Mouse (Mus musculus): ENCODE data around the gene Hyal2. TPM values are rescaled to one million over a fixed set of nuclear protein-coding genes. Genes with fewer than 3 reads are reported as not detected.

The Hyal2 gene
- polyA plus RNA-seq, 1 experiment from 2014 or later = 155 TPM

GRCm38 (mm10) chr9:107586974-107587832, 19.5 kb downstream of the Hyal2 start, which contains the start of gene Ifrd2:
Gene Ifrd2, plus strand, starts transcription at chr9:107587642.
- Histone ChIP-seq H3K36me3 (ENCODE audit: control insufficient read depth, insufficient read depth, low read length) (peaks cover 24% of the 10 kb centered on the region), H3K9ac (ENCODE audit: low read length) (peak within 1 kb of the TSS; percentile 70), H3K9me3 (ENCODE audit: control insufficient read depth, low read length) (no peaks in the 10 kb centered on the region), H3K4me2 (ENCODE audit: low read depth, severe bottlenecking) (peak within 1 kb of the TSS; percentile 56), H3K27me3 (ENCODE audit: control insufficient read depth, insufficient read depth, low read length) (no peaks in the 10 kb centered on the region), H3K4me1 (ENCODE audit: control insufficient read depth, insufficient read depth, low read length) (peaks cover 4% of the 10 kb centered on the region), H3K4me3 (ENCODE audit: low read depth, low read length) (peak within 1 kb of the TSS; percentile 78), H3K27ac (replicated peaks; ENCODE audit: low read depth, low read length) (0 out of 2 replicates have a peak within 1 kb of the TSS, but pooled peaks have one; percentile 30)
- ATAC-seq (ENCODE audit: insufficient number of reproducible peaks, low FRiP score, low TSS enrichment, low read depth) = peak; percentile 96
- WGBS = 15% methylated on average over 46 of the region's 46 CpGs
- peak; percentile 97 for DNase-seq (ENCODE audit: low spot score)

- H3K27ac ChIP-seq (replicated peaks; ENCODE audit: low read depth, low read length) = no peak overlapping the region
- H3K4me3 ChIP-seq (ENCODE audit: low read depth, low read length) = peak overlapping the region; percentile 78
- DNase-seq (ENCODE audit: low spot score) = no peak
- 3% methylated on average over 33 of the region's 33 CpGs for WGBS
- no peaks in the 10 kb centered on the region for H3K9me3 ChIP-seq (ENCODE audit: control insufficient read depth, low read length)
- peak; percentile 52 for ATAC-seq (ENCODE audit: insufficient number of reproducible peaks, low FRiP score, low TSS enrichment, low read depth)
- H3K4me1 ChIP-seq (ENCODE audit: control insufficient read depth, insufficient read depth, low read length) = peaks cover 4% of the 10 kb centered on the region
- peak overlapping the region; percentile 70 for H3K9ac ChIP-seq (ENCODE audit: low read length)
- H3K4me2 ChIP-seq (ENCODE audit: low read depth, severe bottlenecking) = peak overlapping the region; percentile 56
- H3K27me3 ChIP-seq (ENCODE audit: control insufficient read depth, insufficient read depth, low read length) = no peaks in the 10 kb centered on the region
- H3K36me3 ChIP-seq (ENCODE audit: control insufficient read depth, insufficient read depth, low read length) = peaks cover 23% of the 10 kb centered on the region
Observed at GRCm38 (mm10) chr9:107587833-107588639, 20.3 kb downstream of the Hyal2 start.

- DNase-seq (ENCODE audit: low spot score) (no peak), ATAC-seq (ENCODE audit: insufficient number of reproducible peaks, low FRiP score, low TSS enrichment, low read depth) (no peak)
- no peak overlapping the region for H3K9ac ChIP-seq (ENCODE audit: low read length)
- no peaks in the 10 kb centered on the region for H3K27me3 ChIP-seq (ENCODE audit: control insufficient read depth, insufficient read depth, low read length)
- WGBS = 93% methylated on average over 25 of the region's 25 CpGs
- peaks cover 27% of the 10 kb centered on the region for H3K36me3 ChIP-seq (ENCODE audit: control insufficient read depth, insufficient read depth, low read length)
- H3K4me1 ChIP-seq (ENCODE audit: control insufficient read depth, insufficient read depth, low read length) = peaks cover 4% of the 10 kb centered on the region
- H3K4me2 ChIP-seq (ENCODE audit: low read depth, severe bottlenecking) = no peak overlapping the region
- no peak overlapping the region for H3K27ac ChIP-seq (replicated peaks; ENCODE audit: low read depth, low read length)
- no peak overlapping the region for H3K4me3 ChIP-seq (ENCODE audit: low read depth, low read length)
- H3K9me3 ChIP-seq (ENCODE audit: control insufficient read depth, low read length) = no peaks in the 10 kb centered on the region
Observed at GRCm38 (mm10) chr9:107590058-107590772, 22.5 kb downstream of the Hyal2 start.

GRCm38 (mm10) chr9:107590773-107591060, 23.0 kb downstream of the Hyal2 start:
- ATAC-seq (ENCODE audit: insufficient number of reproducible peaks, low FRiP score, low TSS enrichment, low read depth) (no peak), DNase-seq (ENCODE audit: low spot score) (no peak)
- peaks cover 4% of the 10 kb centered on the region for H3K4me1 ChIP-seq (ENCODE audit: control insufficient read depth, insufficient read depth, low read length)
- no peaks in the 10 kb centered on the region for H3K9me3 ChIP-seq (ENCODE audit: control insufficient read depth, low read length)
- H3K27ac ChIP-seq (replicated peaks; ENCODE audit: low read depth, low read length) = no peak overlapping the region
- H3K9ac ChIP-seq (ENCODE audit: low read length) = no peak overlapping the region
- no peaks in the 10 kb centered on the region for H3K27me3 ChIP-seq (ENCODE audit: control insufficient read depth, insufficient read depth, low read length)
- WGBS = 93% methylated on average over 6 of the region's 6 CpGs
- no peak overlapping the region for H3K4me3 ChIP-seq (ENCODE audit: low read depth, low read length)
- H3K36me3 ChIP-seq (ENCODE audit: control insufficient read depth, insufficient read depth, low read length) = peaks cover 27% of the 10 kb centered on the region
- H3K4me2 ChIP-seq (ENCODE audit: low read depth, severe bottlenecking) = no peak overlapping the region

- Histone ChIP-seq H3K9ac (ENCODE audit: low read length) (no peak overlapping the region), H3K4me3 (ENCODE audit: low read depth, low read length) (no peak overlapping the region)
Observed at GRCm38 (mm10) chr9:107593101-107593976, 25.6 kb downstream of the Hyal2 start.

GRCm38 (mm10) chr9:107594281-107595062, 26.7 kb downstream of the Hyal2 start:
- Histone ChIP-seq H3K27ac (replicated peaks; ENCODE audit: low read depth, low read length) (no peak overlapping the region), H3K9me3 (ENCODE audit: control insufficient read depth, low read length) (no peaks in the 10 kb centered on the region), H3K27me3 (ENCODE audit: control insufficient read depth, insufficient read depth, low read length) (no peaks in the 10 kb centered on the region), H3K4me2 (ENCODE audit: low read depth, severe bottlenecking) (no peak overlapping the region), H3K36me3 (ENCODE audit: control insufficient read depth, insufficient read depth, low read length) (peaks cover 27% of the 10 kb centered on the region), H3K9ac (ENCODE audit: low read length) (no peak overlapping the region), H3K4me1 (ENCODE audit: control insufficient read depth, insufficient read depth, low read length) (no peaks in the 10 kb centered on the region), H3K4me3 (ENCODE audit: low read depth, low read length) (no peak overlapping the region)
- no peak for ATAC-seq (ENCODE audit: insufficient number of reproducible peaks, low FRiP score, low TSS enrichment, low read depth)
- WGBS = 75% methylated on average over 8 of the region's 8 CpGs
- DNase-seq (ENCODE audit: low spot score) = no peak

More at GRCm38 (mm10) chr9:107593101-107593976, 25.6 kb downstream of the Hyal2 start:
- Histone ChIP-seq H3K36me3 (ENCODE audit: control insufficient read depth, insufficient read depth, low read length) (peaks cover 27% of the 10 kb centered on the region), H3K27ac (replicated peaks; ENCODE audit: low read depth, low read length) (no peak overlapping the region), H3K4me2 (ENCODE audit: low read depth, severe bottlenecking) (no peak overlapping the region), H3K27me3 (ENCODE audit: control insufficient read depth, insufficient read depth, low read length) (no peaks in the 10 kb centered on the region), H3K4me1 (ENCODE audit: control insufficient read depth, insufficient read depth, low read length) (peaks cover 2% of the 10 kb centered on the region), H3K9me3 (ENCODE audit: control insufficient read depth, low read length) (no peaks in the 10 kb centered on the region)
- 82% methylated on average over 11 of the region's 11 CpGs for WGBS
- no peak for DNase-seq (ENCODE audit: low spot score)
- no peak for ATAC-seq (ENCODE audit: insufficient number of reproducible peaks, low FRiP score, low TSS enrichment, low read depth)

Measured in limb, embryonic 11.5 days (tissue).